Mouse (Mus musculus) kidney, postnatal 25 days (tissue): Measurements from ENCODE around the gene Kctd6.
A peak's percentile ranks its signal among the peaks of the same experiment; 100 is the strongest.

Experiments used
- DNase-seq, 2 experiments: peaks; one replicate each; pipeline ENCODE4 v3.0.0; 2021; ENCODE audit warnings: mixed read lengths in 2 of 2

The Kctd6 gene

DNA sequence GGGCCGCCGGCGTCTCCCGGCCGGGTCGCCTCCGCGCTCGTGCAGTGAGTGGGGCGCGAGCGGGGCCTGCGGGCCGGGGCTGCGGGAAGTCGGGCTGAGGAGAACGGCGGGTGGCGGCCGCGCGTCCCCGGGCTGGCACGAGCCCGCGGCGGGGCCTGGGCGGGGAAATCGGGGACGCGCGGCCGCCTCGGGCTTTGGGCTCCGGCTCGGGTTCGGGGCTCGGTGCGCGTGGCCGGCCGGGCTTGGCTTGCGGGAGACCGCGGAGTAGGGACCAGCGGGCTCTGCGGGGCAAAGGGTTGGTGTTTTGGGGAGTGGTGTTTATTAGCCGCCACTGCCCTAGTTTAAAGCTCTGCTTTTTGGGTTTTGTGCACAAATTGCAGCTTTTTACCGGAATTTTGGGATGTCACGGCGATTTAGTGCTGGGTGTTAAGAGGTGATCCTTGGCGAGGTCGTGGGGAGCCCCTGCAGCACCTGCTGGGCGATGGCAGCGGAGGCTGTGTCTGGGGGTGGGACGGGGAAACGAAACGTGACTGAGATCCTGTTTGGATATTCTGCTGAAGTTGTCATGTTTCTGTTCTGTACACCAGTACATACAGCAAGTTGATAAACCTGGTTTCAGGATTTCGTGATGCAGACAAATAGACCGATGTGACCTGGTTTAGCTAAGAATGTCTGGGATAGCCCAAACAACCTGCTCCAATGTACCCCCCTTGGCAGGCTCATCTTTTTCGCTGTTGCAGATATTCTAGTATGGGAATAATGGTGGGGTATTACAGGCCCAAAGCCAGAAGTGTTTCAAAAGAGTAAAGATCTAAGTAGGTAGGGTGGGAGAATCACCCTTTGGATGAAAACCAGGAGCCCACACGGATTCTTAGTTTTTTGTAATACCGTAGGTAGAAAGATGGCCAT, 613 bp downstream of the Kctd6 start:
- DNase-seq = peak; percentile 77 to 87

DNA sequence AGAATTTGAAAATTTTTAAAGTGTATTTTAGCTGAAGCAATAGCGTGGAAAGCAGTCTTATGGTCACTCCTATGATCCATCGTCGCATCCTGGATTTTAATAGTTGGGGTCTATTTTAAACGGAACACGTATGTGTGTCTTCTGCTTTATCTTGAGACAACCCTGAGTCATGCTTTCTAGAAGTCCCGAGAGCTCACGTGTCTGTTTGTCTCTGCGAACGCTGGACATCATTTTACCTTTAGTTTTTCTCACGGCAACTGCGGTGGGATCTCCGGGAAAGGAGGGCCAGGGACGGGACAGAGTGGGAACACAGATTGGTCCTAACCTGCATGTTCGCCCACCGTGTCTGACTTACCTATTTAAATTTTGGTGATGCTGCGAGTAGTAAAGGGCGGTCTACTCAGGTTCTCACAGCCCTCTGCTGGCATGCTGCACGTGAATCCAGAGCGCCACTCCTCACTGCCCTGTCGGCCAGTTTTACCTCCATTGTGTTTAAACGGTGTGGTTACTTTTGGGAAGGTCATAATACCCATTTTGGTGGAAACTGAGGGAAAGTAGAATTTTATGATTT, 1.4 kb downstream of the Kctd6 start:
- peak; percentile 48 to 61 for DNase-seq

DNA sequence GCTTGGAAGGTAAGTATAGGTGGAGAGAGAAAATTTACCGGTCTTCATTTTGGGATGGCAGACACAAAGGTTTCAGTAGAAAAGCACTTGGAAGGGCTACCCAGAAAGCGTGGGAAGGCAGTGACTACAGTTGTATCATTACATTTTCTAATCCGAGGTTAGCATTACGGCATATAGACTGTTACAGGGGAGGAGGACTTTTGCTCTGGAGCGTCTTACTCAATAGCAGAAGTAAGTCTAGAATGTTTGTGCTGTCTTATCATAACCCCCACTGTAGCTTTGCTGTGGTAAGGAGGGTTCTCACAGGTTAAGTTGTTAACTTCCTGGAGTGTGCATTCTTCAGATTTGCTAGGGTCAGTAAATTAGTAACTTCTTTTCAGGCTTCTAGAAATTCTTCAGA, 2.2 kb downstream of the Kctd6 start:
- no peak for DNase-seq

DNA sequence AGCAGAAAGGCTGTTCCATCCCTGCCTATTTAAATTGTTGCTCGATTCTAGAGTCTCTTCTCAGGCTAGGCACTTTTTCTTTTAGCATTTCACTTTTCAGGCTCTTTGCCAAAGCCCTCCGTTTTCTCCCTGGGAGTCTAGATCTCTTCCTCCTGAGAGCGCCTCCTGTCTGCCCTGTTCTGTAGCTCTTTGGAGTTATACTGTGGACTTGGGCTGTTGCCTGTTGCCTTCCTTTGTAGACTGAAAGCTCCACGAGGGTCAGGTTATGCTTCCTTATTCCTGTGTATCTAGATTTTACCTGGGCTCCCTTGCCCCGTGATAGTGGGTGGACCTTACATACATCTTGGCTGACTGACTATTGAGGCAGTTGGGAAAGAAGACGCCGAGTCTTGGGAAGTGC, 4.3 kb downstream of the Kctd6 start:
- DNase-seq = no peak

DNA sequence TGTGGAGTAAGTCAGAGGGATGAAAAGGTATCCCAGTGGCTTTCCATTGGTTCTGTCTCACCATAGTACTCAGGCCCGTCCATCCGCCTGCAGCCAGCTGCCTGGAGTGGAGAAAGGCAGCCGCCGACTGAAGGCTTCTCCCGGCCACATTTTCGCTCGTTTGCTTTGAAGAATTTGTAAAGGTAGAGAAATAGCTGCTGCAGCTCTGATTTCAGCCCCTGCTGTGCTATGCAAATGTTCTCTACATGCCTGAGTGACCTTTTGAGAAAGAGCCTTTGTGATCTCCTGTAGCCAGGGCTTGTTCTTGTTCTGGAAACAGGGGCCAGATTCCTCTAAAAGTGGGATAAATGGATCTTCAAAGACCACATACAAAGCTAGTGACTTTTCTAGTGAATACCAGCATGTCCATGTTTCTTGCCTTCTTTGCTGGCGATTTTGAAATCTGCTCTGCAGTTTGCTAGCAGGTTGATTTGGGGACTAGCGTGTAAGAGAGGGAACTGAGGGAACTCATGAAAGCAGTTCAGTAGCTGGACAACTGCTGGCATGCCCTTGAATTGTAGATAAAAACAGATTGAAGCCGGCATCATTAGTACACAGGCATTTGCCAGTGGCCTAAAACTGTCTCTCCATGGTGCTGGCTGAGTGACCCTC, 4.9 kb downstream of the Kctd6 start:
- DNase-seq = no peak

DNA sequence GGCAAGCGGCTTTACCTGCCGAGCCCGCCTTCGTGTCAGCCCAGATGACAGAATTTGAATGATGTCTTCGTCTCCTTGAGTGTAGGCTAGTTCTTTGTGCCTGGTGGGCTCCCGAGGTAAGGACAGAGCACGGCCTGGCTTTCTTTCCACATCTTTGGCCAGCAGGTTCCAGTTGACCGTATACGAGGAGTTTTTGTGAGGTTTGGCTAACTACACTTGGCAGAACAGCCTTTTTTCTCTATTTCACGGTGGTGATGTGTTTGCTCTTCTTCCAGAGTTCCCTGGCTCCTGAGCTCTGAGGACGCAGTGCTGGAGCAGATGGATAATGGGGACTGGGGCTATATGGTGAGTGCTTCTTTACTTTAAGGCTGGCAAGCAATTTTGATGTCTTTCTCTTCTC, 5.9 kb downstream of the Kctd6 start:
- no peak for DNase-seq

DNA sequence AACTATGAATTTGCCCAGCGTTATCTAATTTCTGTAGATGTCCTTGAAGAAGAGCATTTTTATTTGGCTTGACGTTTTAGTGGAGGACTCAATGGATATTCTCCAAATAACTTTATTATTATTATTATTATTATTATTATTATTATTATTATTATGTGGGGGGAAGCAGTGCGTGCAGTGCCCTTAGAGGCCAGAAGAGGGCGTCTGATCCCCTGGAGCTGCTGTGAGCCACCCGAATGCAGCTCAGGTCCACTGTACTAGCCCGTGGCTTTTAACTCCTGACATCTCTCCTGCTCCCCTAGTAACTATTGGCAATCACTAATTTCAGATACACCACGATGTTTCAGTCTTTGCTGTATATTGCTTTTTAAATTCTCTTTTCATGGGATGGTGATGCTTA, 6.4 kb downstream of the Kctd6 start:
- no peak for DNase-seq

DNA sequence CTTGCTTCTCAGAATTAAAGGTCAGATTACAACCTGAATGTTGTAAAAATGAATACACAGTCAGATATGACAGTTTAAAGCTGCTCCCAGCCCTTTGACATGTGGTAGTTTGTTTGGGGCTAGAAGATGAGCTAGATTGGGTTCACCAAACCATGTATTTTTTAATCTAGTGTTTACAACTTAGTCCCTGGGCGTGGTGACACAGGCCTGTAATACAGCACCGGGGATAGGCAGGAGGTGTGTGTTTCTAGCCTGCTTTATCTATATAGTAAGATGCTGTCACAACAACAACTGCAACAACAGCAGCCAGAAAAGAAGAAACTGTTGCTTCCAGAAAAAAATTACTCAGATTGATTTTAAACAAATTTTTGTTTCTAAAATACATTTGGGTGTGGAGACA, 7.0 kb downstream of the Kctd6 start:
- no peak for DNase-seq

DNA sequence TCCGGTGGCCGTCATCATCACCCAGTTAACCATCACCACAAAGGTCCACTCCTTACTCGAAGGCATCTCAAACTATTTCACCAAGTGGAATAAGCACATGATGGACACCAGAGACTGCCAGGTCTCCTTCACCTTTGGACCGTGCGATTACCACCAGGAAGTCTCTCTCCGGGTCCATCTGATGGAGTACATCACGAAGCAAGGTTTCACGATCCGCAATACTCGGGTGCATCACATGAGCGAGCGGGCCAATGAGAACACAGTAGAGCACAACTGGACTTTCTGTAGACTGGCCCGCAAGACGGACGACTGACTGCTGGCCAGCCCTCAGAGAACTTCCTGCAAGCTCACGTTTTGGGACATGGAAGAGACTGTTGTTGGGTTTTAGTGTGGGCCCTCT, 8.6 kb downstream of the Kctd6 start:
- peak; percentile 71 to 86 for DNase-seq

DNA sequence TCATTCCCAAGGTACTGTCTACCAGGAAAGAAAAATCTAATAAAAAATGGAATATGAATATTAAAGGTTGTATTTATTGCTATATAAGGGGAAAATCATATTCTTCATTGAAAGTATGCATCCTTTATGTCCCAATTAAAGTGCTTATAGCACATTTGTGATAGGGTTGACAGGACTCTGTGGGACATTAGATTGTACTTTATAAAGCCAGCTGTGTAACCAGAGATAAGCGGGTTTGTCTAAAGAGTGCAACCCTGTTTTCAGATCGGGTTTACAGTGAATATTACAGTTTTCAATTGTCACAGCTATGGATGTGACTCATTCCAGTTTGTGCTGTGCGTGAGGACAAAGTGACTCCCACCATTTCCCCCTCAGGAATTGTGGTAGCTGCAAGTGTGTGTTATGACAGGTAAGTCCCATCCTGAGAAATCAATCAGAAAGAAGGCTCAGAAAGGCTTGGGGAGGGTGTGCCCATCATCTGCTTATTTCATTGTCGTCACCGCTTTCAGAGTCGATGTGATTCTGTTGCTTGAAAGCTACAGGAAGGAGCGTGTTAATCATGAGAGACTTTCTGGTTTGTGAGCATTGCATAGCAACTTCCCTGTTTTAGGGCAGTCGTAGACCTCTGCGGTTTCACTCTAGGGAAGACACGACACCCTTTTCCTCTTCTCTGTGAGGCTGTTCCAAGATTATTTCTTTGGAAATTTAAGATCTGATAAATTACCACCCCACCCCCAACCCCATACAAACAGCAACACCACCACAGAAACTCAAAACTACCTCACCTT, 9.8 kb downstream of the Kctd6 start:
- DNase-seq = no peak

DNA sequence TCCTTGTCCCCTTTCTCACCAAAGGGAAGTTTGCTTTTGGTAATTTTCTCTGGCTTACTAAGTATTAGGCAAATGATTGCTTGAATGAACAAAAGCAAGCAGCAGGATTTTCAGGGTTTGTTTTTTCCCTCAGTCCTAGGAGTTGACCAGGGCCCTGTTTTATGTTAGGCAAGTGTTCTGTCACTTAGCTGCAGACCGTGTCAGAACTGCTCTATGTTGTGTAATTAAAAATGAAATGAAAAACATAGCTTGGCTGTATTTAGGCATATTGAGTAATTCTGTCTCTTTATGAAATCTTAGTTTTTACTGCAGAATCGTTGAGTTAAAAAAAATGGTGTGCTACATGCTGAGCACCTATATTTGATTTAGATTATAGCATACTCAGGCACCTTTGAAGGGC, 10.9 kb downstream of the Kctd6 start:
- no peak for DNase-seq

DNA sequence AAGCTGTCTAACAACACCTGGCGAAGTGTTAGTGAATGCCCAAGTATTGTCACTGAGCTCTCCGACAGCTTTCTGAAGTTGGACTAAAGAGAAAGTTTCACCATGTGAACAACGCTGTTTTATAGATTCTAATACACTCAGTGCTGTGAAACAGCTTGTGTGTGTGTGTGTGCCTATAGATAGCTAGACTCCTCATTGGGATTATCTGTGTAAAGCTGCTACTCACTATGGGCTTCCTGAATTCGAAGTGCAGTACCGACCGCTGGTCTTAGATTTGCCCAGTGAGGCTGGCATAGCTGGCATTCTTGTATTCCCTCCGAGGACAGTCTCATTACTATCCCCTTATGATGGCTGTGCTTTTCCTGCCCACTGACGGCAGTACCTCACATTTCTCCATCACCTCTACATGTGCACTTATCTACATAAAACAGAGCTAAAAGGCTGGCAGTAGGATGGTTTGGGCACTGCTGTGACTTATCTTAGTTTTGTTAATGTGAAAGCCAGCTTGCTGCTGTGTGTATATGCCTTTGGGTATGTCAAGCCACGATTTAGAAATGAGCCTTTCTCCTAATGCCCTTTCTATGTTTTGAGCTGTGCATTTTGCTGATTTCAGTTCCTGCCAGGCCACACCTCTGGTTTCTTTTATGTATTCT, 15.6 kb downstream of the Kctd6 start:
- DNase-seq = no peak

DNA sequence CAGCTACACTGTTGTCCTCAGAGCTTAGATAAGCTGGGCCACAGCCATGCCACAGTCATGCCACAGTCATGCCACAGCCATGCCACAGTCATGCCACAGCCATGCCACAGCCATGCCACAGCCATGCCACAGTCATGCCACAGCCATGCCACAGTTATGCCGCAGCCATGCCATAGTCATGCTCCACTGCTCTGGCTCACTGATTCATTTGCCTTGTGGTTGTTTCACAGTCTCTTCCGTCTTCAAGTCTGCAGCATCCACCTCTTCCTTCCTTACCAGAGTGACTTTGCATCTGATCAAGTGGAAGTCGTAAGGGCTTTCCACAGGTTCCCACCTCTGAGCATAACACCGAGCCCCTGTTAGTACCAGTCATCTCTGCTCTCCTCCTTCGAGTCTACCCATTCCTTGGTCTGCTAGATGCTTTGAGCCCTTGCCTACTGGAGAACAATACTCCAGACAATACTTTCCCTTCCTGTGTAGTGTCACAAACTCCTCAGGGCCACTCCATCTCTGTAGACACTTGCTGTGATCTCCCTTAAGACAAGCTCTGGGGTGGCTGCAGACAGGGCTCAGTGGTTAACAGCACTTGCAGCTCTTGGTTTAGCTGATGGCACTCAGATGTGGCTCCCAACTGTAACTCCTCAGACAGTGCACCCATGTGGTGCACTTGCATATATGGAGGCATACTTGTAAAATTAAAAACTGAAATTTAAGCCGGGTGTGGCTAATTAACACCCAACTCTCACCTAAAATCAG, 18.4 kb downstream of the Kctd6 start:
- DNase-seq = no peak

DNA sequence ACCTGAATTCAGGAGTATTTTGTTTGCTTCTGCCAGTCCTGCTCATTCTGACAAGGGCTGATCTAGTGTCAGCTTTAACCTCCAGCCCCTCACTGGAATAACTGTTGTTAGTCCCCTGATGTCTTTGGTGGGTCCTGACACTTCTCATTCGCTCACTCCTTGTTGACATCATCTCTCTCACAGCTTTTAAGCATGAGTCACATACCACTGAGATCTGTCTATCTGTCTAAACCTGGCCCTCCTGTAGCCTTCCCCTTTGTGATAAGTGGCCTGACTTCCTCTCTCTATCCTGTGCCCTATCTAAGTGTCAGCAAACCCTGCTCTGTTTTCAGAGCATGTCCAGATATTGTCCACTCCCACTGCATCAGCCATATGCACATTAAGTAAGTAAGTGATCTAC, 19.3 kb downstream of the Kctd6 start:
- no peak for DNase-seq

DNA sequence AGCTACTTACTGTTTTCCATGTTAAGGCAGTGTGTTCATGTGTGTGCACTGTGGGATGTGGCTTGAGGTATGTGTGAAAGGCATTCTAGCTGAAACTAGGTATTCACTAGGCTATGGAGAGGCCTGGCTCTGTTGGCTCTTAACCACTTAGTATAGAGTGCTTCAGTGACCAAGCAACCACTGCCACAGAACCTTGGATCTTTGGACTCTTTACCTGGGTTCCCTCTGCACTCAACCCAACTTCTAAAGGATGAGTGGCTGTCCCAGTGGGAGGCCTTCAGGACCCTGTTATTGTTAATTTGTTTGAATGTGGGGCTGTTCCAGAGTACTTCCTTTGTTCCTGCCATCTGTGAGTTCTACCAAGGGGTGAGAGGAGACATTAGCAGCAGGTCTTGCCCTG, 27.9 kb downstream of the Kctd6 start:
- DNase-seq = no peak

DNA sequence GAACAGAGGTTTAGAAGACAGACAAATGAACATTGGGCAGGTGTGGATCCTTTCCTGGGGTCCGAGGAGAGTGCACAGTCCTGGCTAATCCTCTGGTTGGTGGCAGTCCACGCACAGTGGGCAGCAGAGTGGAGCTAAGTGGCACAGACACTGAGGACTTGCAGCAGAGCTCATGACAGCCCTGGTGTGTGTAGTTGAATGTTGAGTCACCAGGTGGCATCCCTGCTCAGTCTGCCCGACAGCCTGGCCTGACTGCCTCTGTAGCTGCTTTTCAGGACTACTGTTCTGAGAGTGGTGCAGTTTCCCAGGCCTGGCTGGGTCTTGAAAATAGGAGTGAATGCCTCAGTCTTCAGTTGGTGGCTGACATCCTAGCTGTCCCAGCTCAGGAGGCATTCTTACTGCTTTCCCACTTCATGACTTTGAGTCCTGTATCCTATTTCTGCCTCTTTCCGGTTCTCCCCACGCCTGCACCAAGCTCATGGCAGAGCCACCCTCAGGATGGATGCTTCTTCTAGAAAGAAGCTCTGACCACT, 28.5 kb downstream of the Kctd6 start:
- peak; percentile 66 to 69 for DNase-seq

DNA sequence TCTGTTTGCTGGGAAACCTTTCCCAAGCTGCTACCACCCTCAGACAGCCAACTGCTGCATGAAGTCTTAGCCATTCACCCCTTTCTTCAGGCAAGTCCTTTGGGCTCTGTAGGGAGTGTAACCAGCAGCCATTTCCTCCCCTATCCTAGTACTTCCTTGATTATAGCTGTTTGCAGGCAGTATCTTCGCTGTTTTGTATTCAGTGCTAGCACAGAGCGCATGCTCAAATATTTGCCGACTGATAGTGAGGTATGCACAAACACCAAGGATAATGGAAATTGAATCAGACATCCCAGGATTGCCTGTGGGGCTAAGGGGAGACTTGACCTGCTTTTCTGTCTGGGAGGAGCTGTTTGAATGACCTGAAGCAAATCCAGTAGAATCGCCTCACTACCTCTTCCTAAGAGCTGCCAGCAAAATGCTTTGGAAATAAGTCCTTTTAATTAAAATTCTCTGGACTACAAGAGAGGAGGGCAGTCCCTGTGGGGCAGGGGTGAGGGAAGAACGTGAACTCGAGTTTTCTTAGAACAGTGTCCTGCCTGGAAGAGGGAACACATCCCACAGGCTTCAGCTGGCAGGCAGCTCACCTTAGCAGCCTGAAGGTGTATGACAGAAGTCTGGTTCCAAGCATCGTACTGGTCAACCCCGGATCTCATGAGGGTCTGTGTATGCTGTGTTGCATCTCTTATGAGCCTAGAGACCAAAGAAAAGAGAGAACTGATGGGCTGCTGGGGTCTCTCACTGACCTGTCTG, 29.4 kb downstream of the Kctd6 start:
- DNase-seq = no peak

DNA sequence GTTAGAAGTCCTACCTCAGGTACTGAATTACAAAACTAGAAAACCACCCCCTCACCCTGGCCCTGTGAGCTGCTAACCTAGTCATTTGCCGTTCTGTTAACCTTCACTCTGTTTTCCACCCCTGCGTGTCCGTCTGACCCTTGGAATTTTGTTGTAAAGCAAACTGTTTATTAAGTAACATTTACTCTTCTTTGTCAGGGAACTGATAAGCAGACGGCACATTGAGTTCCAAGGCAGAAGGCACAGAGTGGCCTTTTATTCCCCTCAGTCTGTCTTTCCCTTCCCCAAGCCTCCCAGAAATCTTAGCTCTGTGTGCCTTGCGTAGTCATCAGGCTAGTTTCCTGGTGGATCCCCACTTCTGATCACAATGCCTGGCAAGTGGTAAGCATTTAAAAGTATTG, 30.3 kb downstream of the Kctd6 start:
- DNase-seq = peak; percentile 56 to 79

DNA sequence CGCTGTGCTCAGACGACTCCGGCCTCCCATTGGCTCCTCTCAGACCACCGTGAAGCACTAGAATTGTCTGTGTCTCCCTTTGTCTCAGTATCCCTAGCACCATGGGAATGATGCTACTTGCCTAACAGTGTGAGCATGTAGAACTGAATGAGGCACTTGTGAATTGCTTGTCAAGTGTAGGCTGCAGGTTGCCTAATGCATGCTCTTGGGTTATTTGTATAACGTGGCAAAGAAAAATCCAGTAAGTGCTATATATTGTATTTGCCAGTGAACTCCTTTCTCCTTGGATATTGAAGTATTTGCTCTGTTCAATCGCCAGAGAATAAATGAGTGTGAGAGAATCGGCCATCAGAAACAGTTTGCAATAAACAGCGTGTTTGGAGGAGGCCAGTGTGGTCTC, 32.9 kb downstream of the Kctd6 start:
- no peak for DNase-seq

DNA sequence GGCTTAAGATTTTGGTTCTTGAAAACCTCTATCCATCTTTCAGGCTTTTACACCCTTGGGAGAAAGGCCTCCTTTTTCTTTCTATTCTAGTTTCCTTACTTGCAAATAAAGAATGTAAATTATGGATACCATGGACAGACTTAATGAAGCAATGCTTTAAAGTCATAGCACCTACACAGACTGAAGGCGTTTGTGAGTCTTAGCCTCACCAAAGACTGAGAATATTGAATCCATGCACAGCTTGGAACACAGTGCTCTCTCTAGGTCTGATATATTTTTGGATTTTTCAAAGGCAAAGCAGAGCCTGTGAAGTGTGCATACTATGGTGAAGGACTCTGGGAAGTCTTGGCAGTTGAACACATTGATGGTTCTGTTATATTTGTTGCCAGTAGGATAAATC, 35.3 kb downstream of the Kctd6 start:
- no peak for DNase-seq
